Mouse (Mus musculus): ENCODE results near the gene Zfp385b. TPM values are rescaled to one million over a fixed set of nuclear protein-coding genes. Genes with fewer than 3 reads are reported as not detected.
A peak's percentile ranks its signal among the peaks of the same experiment; 100 is the strongest.

Gene Zfp385b
- polyA plus RNA-seq, 1 experiment from 2014 or later: 6.2 TPM

DNA sequence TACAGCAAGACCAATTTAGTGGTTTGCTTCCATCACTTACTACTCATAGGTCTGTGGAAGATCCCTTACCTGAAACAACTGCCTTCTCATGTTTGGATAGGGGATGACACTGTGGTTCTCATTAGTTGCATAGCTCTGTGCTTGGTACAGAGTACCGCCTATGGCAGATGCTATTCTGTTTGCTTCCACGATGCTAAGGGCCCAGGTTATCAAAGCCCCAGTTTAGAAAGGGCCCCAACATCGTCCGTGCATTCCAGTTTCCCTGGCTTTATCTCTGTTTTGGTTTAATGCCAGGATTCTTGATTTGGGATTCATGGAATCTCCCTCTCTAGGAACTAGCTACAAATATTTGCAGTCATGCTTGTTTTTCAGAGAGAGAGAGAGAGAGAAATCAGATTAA lies 292.6 kb downstream of the Zfp385b start:
- Histone ChIP-seq H3K9me3 (ENCODE audit: control insufficient read depth, low read depth, low read length) (no peaks in the 10 kb centered on the region), H3K36me3 (ENCODE audit: control insufficient read depth, insufficient read depth, low read length) (no peaks in the 10 kb centered on the region), H3K4me2 (replicated peaks; ENCODE audit: low read depth, low read length) (no peak overlapping the region), H3K4me1 (ENCODE audit: control insufficient read depth, insufficient read depth, low read length) (no peaks in the 10 kb centered on the region), H3K9ac (replicated peaks; ENCODE audit: low read depth, low read length) (no peak overlapping the region), H3K27ac (ENCODE audit: low read length) (no peak overlapping the region), H3K4me3 (ENCODE audit: low read depth, low read length) (no peak overlapping the region), H3K27me3 (ENCODE audit: control insufficient read depth, insufficient read depth, low read length) (no peaks in the 10 kb centered on the region)
- no peak for ATAC-seq (ENCODE audit: insufficient number of reproducible peaks, insufficient read depth, low FRiP score, low read depth)
- 58% methylated on average over 4 of the region's 4 CpGs for WGBS

DNA sequence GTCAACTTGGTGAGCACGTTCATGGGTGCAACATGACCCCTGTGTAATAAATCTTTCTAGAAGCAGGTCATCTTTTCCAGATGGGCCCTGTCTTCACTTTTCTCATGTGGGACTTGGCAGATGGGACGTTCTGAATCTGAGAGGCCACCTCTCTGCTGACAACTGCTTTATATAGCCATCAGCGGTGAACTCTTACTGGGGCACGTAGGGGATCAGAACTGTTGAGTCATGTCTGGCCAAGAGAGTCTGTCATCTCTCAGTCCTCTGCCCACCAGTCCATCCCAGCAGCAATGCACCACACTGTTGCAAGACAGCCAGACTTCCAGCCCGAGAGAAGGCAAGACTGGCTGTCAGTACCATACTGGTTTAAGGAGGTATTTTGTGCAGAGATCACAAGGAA lies 293.1 kb downstream of the Zfp385b start:
- Histone ChIP-seq H3K36me3 (ENCODE audit: control insufficient read depth, insufficient read depth, low read length) (no peaks in the 10 kb centered on the region), H3K4me3 (ENCODE audit: low read depth, low read length) (no peak overlapping the region), H3K9me3 (ENCODE audit: control insufficient read depth, low read depth, low read length) (no peaks in the 10 kb centered on the region), H3K4me1 (ENCODE audit: control insufficient read depth, insufficient read depth, low read length) (no peaks in the 10 kb centered on the region), H3K27ac (ENCODE audit: low read length) (no peak overlapping the region), H3K4me2 (replicated peaks; ENCODE audit: low read depth, low read length) (no peak overlapping the region), H3K9ac (replicated peaks; ENCODE audit: low read depth, low read length) (no peak overlapping the region), H3K27me3 (ENCODE audit: control insufficient read depth, insufficient read depth, low read length) (no peaks in the 10 kb centered on the region)
- WGBS: 57% methylated on average over 5 of the region's 5 CpGs
- no peak for ATAC-seq (ENCODE audit: insufficient number of reproducible peaks, insufficient read depth, low FRiP score, low read depth)

GRCm38 (mm10) chr2:77522223-77522622 lies 297.2 kb downstream of the Zfp385b start:
- Histone ChIP-seq H3K9me3 (ENCODE audit: control insufficient read depth, low read depth, low read length) (no peaks in the 10 kb centered on the region), H3K4me3 (ENCODE audit: low read depth, low read length) (no peak overlapping the region), H3K4me1 (ENCODE audit: control insufficient read depth, insufficient read depth, low read length) (no peaks in the 10 kb centered on the region), H3K27ac (ENCODE audit: low read length) (no peak overlapping the region), H3K27me3 (ENCODE audit: control insufficient read depth, insufficient read depth, low read length) (no peaks in the 10 kb centered on the region), H3K9ac (replicated peaks; ENCODE audit: low read depth, low read length) (no peak overlapping the region), H3K4me2 (replicated peaks; ENCODE audit: low read depth, low read length) (no peak overlapping the region), H3K36me3 (ENCODE audit: control insufficient read depth, insufficient read depth, low read length) (no peaks in the 10 kb centered on the region)
- 54% methylated on average over 4 of the region's 4 CpGs for WGBS
- peak; percentile 78; the same call in 1 of the 2 replicates for ATAC-seq (ENCODE audit: insufficient number of reproducible peaks, insufficient read depth, low FRiP score, low read depth)

DNA sequence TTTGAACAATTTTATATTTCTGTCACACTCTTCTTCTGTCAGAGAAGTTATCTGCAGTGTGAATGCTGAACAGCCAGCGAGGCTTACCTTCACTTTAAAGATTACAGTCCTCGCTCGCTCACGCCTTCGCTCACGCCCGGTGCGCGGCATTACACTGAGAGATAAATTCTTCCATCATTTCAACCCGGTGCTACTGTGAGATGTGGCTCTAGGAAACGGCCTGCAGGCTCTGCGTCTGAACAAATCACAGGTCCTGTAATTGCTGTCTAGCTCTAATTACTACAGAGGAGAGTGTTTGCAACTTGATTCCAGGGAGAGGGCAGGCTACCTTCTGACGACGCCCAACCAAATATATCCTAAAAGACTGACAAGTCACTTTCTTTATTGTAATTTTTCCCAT lies 300.1 kb downstream of the Zfp385b start:
- peak overlapping the region; percentile 47 for H3K4me2 ChIP-seq (replicated peaks; ENCODE audit: low read depth, low read length)
- WGBS: under 1% methylated on average over 14 of the region's 14 CpGs
- H3K9me3 ChIP-seq (ENCODE audit: control insufficient read depth, low read depth, low read length): no peaks in the 10 kb centered on the region
- H3K36me3 ChIP-seq (ENCODE audit: control insufficient read depth, insufficient read depth, low read length): no peaks in the 10 kb centered on the region
- peak; percentile 53; the same call in 1 of the 2 replicates for ATAC-seq (ENCODE audit: insufficient number of reproducible peaks, insufficient read depth, low FRiP score, low read depth)
- H3K27ac ChIP-seq (ENCODE audit: low read length): no peak overlapping the region
- no peaks in the 10 kb centered on the region for H3K27me3 ChIP-seq (ENCODE audit: control insufficient read depth, insufficient read depth, low read length)
- peak overlapping the region; percentile 32 for H3K4me3 ChIP-seq (ENCODE audit: low read depth, low read length)
- H3K4me1 ChIP-seq (ENCODE audit: control insufficient read depth, insufficient read depth, low read length): no peaks in the 10 kb centered on the region
- H3K9ac ChIP-seq (replicated peaks; ENCODE audit: low read depth, low read length): no peak overlapping the region

DNA sequence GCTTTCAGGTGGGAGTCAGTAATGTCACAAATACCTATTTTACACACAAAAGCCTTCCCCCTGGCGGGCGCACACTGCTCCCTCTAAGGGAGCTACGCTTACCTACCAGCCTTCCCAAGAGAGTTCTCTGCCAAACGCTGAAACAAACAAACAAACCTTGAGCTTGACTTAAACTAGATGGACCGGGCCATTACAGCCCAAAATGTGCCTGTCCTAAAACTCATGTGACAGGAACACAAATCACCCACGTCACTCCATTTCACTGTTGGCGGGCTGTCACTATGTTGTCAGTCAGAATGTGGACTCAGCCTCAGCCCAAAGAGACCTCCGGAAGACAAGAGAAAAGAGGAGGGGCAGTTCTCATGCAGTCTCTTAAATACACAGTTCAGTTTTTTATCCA lies 300.7 kb downstream of the Zfp385b start:
- H3K4me3 ChIP-seq (ENCODE audit: low read depth, low read length): peak overlapping the region; percentile 32
- peak overlapping the region; percentile 47 for H3K4me2 ChIP-seq (replicated peaks; ENCODE audit: low read depth, low read length)
- H3K27me3 ChIP-seq (ENCODE audit: control insufficient read depth, insufficient read depth, low read length): no peaks in the 10 kb centered on the region
- no peaks in the 10 kb centered on the region for H3K36me3 ChIP-seq (ENCODE audit: control insufficient read depth, insufficient read depth, low read length)
- WGBS: 8% methylated on average over 8 of the region's 8 CpGs
- H3K9ac ChIP-seq (replicated peaks; ENCODE audit: low read depth, low read length): no peak overlapping the region
- H3K9me3 ChIP-seq (ENCODE audit: control insufficient read depth, low read depth, low read length): no peaks in the 10 kb centered on the region
- H3K27ac ChIP-seq (ENCODE audit: low read length): no peak overlapping the region
- no peak for ATAC-seq (ENCODE audit: insufficient number of reproducible peaks, insufficient read depth, low FRiP score, low read depth)
- no peaks in the 10 kb centered on the region for H3K4me1 ChIP-seq (ENCODE audit: control insufficient read depth, insufficient read depth, low read length)

- no peak overlapping the region for H3K9ac ChIP-seq (replicated peaks; ENCODE audit: low read depth, low read length)
- H3K4me1 ChIP-seq (ENCODE audit: control insufficient read depth, insufficient read depth, low read length): no peaks in the 10 kb centered on the region
- WGBS: 82% methylated on average over 5 of the region's 5 CpGs
- no peak overlapping the region for H3K4me3 ChIP-seq (ENCODE audit: low read depth, low read length)
- no peaks in the 10 kb centered on the region for H3K9me3 ChIP-seq (ENCODE audit: control insufficient read depth, low read depth, low read length)
- no peaks in the 10 kb centered on the region for H3K27me3 ChIP-seq (ENCODE audit: control insufficient read depth, insufficient read depth, low read length)
- no peaks in the 10 kb centered on the region for H3K36me3 ChIP-seq (ENCODE audit: control insufficient read depth, insufficient read depth, low read length)
- H3K27ac ChIP-seq (ENCODE audit: low read length): no peak overlapping the region
- no peak overlapping the region for H3K4me2 ChIP-seq (replicated peaks; ENCODE audit: low read depth, low read length)
- ATAC-seq (ENCODE audit: insufficient number of reproducible peaks, insufficient read depth, low FRiP score, low read depth): no peak
These were observed 302.8 kb downstream of the Zfp385b start for GRCm38 (mm10) chr2:77516606-77517005.

DNA sequence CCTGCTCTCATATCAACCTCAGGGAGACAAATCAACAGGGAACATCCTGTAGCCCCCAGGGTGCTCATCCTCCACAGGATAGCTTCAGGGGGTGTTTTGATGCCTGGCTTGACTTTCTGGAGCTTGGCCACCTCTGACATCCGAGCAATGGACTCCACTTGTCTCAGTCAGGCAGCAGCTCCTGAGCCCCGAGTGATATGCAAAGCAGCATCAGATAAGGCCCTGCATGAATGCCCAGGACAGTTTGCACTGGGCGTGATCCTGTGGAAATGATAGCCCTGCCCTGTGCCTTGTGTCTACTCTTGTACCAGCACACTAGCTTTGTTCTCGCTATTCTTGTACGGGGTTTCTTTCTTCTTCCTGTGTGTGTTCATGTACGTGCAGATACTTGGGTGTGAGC lies 303.8 kb downstream of the Zfp385b start:
- peak; percentile 73 for ATAC-seq (ENCODE audit: insufficient number of reproducible peaks, insufficient read depth, low FRiP score, low read depth)
- Histone ChIP-seq H3K36me3 (ENCODE audit: control insufficient read depth, insufficient read depth, low read length) (no peaks in the 10 kb centered on the region), H3K4me2 (replicated peaks; ENCODE audit: low read depth, low read length) (no peak overlapping the region), H3K9me3 (ENCODE audit: control insufficient read depth, low read depth, low read length) (no peaks in the 10 kb centered on the region), H3K4me1 (ENCODE audit: control insufficient read depth, insufficient read depth, low read length) (no peaks in the 10 kb centered on the region), H3K4me3 (ENCODE audit: low read depth, low read length) (no peak overlapping the region), H3K27me3 (ENCODE audit: control insufficient read depth, insufficient read depth, low read length) (no peaks in the 10 kb centered on the region), H3K9ac (replicated peaks; ENCODE audit: low read depth, low read length) (no peak overlapping the region), H3K27ac (ENCODE audit: low read length) (no peak overlapping the region)
- WGBS: 56% methylated on average over 6 of the region's 6 CpGs

- no peak overlapping the region for H3K9ac ChIP-seq (replicated peaks; ENCODE audit: low read depth, low read length)
- WGBS: 76% methylated on average over 7 of the region's 7 CpGs
- no peaks in the 10 kb centered on the region for H3K27me3 ChIP-seq (ENCODE audit: control insufficient read depth, insufficient read depth, low read length)
- H3K4me2 ChIP-seq (replicated peaks; ENCODE audit: low read depth, low read length): no peak overlapping the region
- H3K36me3 ChIP-seq (ENCODE audit: control insufficient read depth, insufficient read depth, low read length): no peaks in the 10 kb centered on the region
- no peak overlapping the region for H3K27ac ChIP-seq (ENCODE audit: low read length)
- ATAC-seq (ENCODE audit: insufficient number of reproducible peaks, insufficient read depth, low FRiP score, low read depth): no peak
- no peaks in the 10 kb centered on the region for H3K4me1 ChIP-seq (ENCODE audit: control insufficient read depth, insufficient read depth, low read length)
- H3K9me3 ChIP-seq (ENCODE audit: control insufficient read depth, low read depth, low read length): no peaks in the 10 kb centered on the region
- H3K4me3 ChIP-seq (ENCODE audit: low read depth, low read length): no peak overlapping the region
These were observed 304.4 kb downstream of the Zfp385b start for GRCm38 (mm10) chr2:77515011-77515410.

GRCm38 (mm10) chr2:77514476-77514875 lies 305.0 kb downstream of the Zfp385b start:
- Histone ChIP-seq H3K27me3 (ENCODE audit: control insufficient read depth, insufficient read depth, low read length) (no peaks in the 10 kb centered on the region), H3K36me3 (ENCODE audit: control insufficient read depth, insufficient read depth, low read length) (no peaks in the 10 kb centered on the region), H3K9me3 (ENCODE audit: control insufficient read depth, low read depth, low read length) (no peaks in the 10 kb centered on the region), H3K4me2 (replicated peaks; ENCODE audit: low read depth, low read length) (no peak overlapping the region), H3K9ac (replicated peaks; ENCODE audit: low read depth, low read length) (no peak overlapping the region), H3K4me3 (ENCODE audit: low read depth, low read length) (no peak overlapping the region), H3K4me1 (ENCODE audit: control insufficient read depth, insufficient read depth, low read length) (no peaks in the 10 kb centered on the region), H3K27ac (ENCODE audit: low read length) (no peak overlapping the region)
- WGBS: 65% methylated on average over 4 of the region's 4 CpGs
- no peak for ATAC-seq (ENCODE audit: insufficient number of reproducible peaks, insufficient read depth, low FRiP score, low read depth)

Measured in stomach, embryonic 14.5 days (tissue).